Mouse (Mus musculus): ENCODE data around the gene Otof. TPM values are rescaled to one million over a fixed set of nuclear protein-coding genes. Genes with fewer than 3 reads are reported as not detected.

The Otof gene
- polyA plus RNA-seq, 1 experiment from 2014 or later = 0.18 TPM

DNA sequence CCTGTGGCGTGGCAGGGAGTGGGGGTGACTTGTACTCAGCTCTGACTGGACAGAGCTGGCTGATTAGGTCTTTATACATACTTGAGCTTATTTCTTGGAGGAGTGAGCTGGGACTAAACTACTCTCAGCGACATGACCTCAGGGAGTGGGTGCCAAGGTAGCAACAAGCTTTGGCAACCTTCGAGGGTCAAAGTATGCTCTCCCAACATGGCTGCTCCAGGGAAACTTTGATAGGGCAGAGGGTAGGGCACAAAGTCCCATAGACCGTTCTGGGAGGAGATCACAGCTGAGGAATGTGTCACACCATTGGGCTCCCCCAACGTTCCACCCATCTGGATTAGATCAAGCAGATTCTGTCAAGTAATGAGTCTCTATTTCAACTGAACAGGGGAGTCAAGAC lies 22.9 kb upstream of the Otof start:
- ATAC-seq (replicated peaks; ENCODE audit: low FRiP score) (no peak), DNase-seq (ENCODE audit: low spot score) (no peak)
- no peak overlapping the region for H3K4me2 ChIP-seq

DNA sequence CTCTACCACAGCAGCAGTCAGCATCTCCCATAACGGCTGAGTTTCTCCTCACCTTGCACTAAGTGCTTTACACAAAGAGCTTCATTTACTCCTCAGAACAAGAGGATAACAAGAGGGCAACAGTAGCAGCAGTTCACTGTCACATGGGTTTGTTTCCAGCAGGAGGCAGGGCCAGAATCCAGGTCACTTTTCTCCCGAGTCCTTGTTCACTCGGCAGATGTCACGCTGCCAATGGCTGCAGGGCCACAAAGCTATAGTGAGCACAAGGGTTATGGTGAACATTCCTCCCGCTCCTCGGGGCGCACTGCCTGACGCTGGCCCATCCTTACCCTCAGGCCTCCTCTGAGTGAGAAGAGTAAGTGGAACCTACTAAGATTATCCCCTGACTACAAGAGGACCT lies 21.8 kb upstream of the Otof start:
- Histone ChIP-seq H3K4me2 (no peak overlapping the region), H3K36me3 (ENCODE audit: control insufficient read depth, insufficient read depth, low read length) (no peaks in the 10 kb centered on the region), H3K27ac (ENCODE audit: low read depth, low read length) (no peak overlapping the region), H3K4me1 (replicated peaks; ENCODE audit: control insufficient read depth, insufficient read depth, low read length) (no peaks in the 10 kb centered on the region), H3K9me3 (ENCODE audit: control insufficient read depth, low read length) (no peaks in the 10 kb centered on the region), H3K4me3 (ENCODE audit: low read depth, low read length) (no peak overlapping the region), H3K27me3 (replicated peaks; ENCODE audit: control insufficient read depth, insufficient read depth, low read length) (no peaks in the 10 kb centered on the region), H3K9ac (ENCODE audit: low read depth, low read length) (no peak overlapping the region)
- no peak for ATAC-seq (replicated peaks; ENCODE audit: low FRiP score)
- no peak for DNase-seq (ENCODE audit: low spot score)
- WGBS = 79% methylated on average over 8 of the region's 8 CpGs

More for the DNA sequence above, 22.9 kb upstream of the Otof start:
- WGBS = 73% methylated on average over 5 of the region's 5 CpGs
- Histone ChIP-seq H3K36me3 (ENCODE audit: control insufficient read depth, insufficient read depth, low read length) (no peaks in the 10 kb centered on the region), H3K9me3 (ENCODE audit: control insufficient read depth, low read length) (no peaks in the 10 kb centered on the region), H3K4me1 (replicated peaks; ENCODE audit: control insufficient read depth, insufficient read depth, low read length) (no peaks in the 10 kb centered on the region), H3K9ac (ENCODE audit: low read depth, low read length) (no peak overlapping the region), H3K27ac (ENCODE audit: low read depth, low read length) (no peak overlapping the region), H3K27me3 (replicated peaks; ENCODE audit: control insufficient read depth, insufficient read depth, low read length) (no peaks in the 10 kb centered on the region), H3K4me3 (ENCODE audit: low read depth, low read length) (no peak overlapping the region)

DNA sequence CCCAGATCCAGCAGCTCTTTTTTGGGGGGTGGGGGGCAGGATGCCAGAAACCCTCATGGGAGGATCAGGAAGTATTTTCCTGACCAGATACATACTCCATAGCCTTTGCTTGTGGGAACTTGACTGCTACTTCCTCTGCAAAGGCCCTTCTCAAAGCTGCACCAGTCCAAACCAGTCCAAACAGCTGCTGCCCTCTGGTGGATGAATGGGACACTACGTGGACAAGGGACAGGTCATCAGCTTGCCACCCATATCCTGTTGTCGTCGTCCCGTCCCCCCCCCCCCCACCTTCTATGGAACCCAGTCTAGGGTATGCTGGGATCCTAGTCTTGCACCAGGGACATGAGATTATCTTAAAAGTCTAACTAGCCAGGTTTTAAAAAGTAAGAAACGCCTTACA lies 20.6 kb upstream of the Otof start:
- 22% methylated on average over 5 of the region's 5 CpGs for WGBS
- DNase-seq (ENCODE audit: low spot score) (peak; percentile 59), ATAC-seq (replicated peaks; ENCODE audit: low FRiP score) (peak; percentile 36; the same call in 1 of the 2 replicates)
- H3K36me3 ChIP-seq (ENCODE audit: control insufficient read depth, insufficient read depth, low read length) = no peaks in the 10 kb centered on the region
- H3K9me3 ChIP-seq (ENCODE audit: control insufficient read depth, low read length) = no peaks in the 10 kb centered on the region
- H3K27ac ChIP-seq (ENCODE audit: low read depth, low read length) = no peak overlapping the region
- H3K4me3 ChIP-seq (ENCODE audit: low read depth, low read length) = no peak overlapping the region
- H3K4me2 ChIP-seq = no peak overlapping the region
- no peaks in the 10 kb centered on the region for H3K27me3 ChIP-seq (replicated peaks; ENCODE audit: control insufficient read depth, insufficient read depth, low read length)
- no peak overlapping the region for H3K9ac ChIP-seq (ENCODE audit: low read depth, low read length)
- no peaks in the 10 kb centered on the region for H3K4me1 ChIP-seq (replicated peaks; ENCODE audit: control insufficient read depth, insufficient read depth, low read length)

DNA sequence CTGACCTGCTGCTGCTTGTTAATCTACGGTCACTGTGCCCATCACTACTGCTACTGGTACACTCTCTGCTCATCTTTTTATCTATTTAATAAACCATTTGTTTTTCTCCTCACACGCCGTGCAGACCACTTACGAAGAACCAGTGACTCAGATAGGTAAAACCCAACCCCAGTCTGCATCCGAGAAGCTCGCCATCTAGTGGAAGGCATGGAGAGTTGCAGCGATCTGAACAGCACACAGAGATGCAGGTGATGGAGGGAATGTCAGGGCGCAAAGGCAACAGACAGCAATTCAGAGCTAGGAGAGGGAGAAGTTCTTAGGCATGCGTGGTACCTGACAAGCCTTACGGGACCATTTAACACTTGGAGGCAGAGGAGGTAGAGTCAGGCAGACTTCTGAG lies 14.8 kb upstream of the Otof start:
- no peak for DNase-seq (ENCODE audit: low spot score)
- no peak overlapping the region for H3K4me3 ChIP-seq (ENCODE audit: low read depth, low read length)
- no peak overlapping the region for H3K4me2 ChIP-seq
- no peaks in the 10 kb centered on the region for H3K4me1 ChIP-seq (replicated peaks; ENCODE audit: control insufficient read depth, insufficient read depth, low read length)
- H3K27me3 ChIP-seq (replicated peaks; ENCODE audit: control insufficient read depth, insufficient read depth, low read length) = no peaks in the 10 kb centered on the region
- H3K36me3 ChIP-seq (ENCODE audit: control insufficient read depth, insufficient read depth, low read length) = no peaks in the 10 kb centered on the region
- H3K9me3 ChIP-seq (ENCODE audit: control insufficient read depth, low read length) = no peaks in the 10 kb centered on the region
- no peak for ATAC-seq (replicated peaks; ENCODE audit: low FRiP score)
- H3K27ac ChIP-seq (ENCODE audit: low read depth, low read length) = no peak overlapping the region
- no peak overlapping the region for H3K9ac ChIP-seq (ENCODE audit: low read depth, low read length)
- WGBS = 39% methylated on average over 10 of the region's 10 CpGs

DNA sequence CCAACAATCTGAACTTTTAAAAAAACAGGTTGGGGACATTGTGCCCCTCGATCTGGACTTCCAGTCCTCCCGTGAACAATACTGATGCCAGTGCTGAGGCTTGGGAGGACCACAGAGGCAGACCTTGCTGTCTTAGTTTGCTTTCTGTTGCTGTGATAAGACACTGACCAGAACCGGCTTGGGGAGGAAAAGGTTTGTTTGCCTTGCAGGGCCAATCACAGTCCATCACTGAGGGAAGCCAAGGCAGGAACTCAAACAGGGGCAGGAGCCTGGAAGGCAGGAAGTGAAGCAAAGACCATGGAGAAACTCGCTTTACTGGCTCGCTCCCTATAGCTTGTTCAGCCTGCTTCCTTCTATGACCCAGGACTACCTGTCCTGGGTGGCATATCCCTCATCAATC lies 10.4 kb upstream of the Otof start:
- Histone ChIP-seq H3K4me1 (replicated peaks; ENCODE audit: control insufficient read depth, insufficient read depth, low read length) (no peaks in the 10 kb centered on the region), H3K9ac (ENCODE audit: low read depth, low read length) (no peak overlapping the region), H3K36me3 (ENCODE audit: control insufficient read depth, insufficient read depth, low read length) (no peaks in the 10 kb centered on the region), H3K4me2 (no peak overlapping the region), H3K27ac (ENCODE audit: low read depth, low read length) (no peak overlapping the region), H3K9me3 (ENCODE audit: control insufficient read depth, low read length) (no peaks in the 10 kb centered on the region), H3K27me3 (replicated peaks; ENCODE audit: control insufficient read depth, insufficient read depth, low read length) (peaks cover 12% of the 10 kb centered on the region), H3K4me3 (ENCODE audit: low read depth, low read length) (no peak overlapping the region)
- no peak for ATAC-seq (replicated peaks; ENCODE audit: low FRiP score)
- no peak for DNase-seq (ENCODE audit: low spot score)
- 43% methylated on average over 5 of the region's 5 CpGs for WGBS

DNA sequence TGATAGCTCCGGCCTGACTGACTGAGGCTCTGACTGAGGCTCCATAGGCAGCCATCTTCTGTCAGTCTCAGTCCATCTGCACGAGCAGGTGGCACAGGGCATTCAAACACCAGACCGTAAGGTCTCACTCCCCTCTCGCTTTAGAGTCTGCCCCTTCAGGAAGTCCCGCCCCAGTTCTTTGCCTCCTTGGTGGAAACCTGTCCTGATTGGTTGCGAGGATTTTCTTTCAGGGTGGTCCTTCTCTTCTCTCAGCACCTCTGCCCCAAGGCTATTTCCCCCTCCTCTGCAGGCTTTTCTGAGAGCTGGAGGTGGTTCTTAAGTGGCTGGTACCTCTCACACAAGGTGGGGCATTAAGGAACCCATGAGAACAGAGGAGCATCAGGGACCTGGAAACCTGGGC lies 8.7 kb upstream of the Otof start:
- H3K9ac ChIP-seq (ENCODE audit: low read depth, low read length) = no peak overlapping the region
- 56% methylated on average over 6 of the region's 6 CpGs for WGBS
- no peak for ATAC-seq (replicated peaks; ENCODE audit: low FRiP score)

DNA sequence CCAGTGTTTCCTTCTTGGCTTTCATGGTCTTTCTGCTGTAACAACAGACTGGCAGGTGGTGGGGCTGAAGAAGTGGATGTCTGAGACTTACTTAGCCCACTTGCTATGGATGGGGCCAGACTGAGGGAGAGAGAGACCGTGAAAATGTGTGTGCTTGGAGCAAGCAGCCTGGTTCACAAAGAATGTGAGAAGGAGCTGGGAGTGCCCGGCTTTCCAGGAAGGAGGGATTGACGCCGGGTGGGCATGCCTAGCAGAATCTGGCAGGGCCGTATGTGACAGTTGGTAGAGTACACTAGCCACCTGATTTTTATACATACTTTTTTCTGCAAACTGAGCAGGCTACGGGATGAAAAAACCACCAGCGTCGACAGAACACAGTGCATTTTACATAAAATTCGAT lies 4.6 kb upstream of the Otof start:
- no peak overlapping the region for H3K4me3 ChIP-seq (ENCODE audit: low read depth, low read length)
- peak overlapping the region; percentile 16; the same call in 1 of the 2 replicates for H3K4me2 ChIP-seq
- H3K27ac ChIP-seq (ENCODE audit: low read depth, low read length) = no peak overlapping the region
- no peaks in the 10 kb centered on the region for H3K9me3 ChIP-seq (ENCODE audit: control insufficient read depth, low read length)
- WGBS = 40% methylated on average over 9 of the region's 9 CpGs
- no peak overlapping the region for H3K9ac ChIP-seq (ENCODE audit: low read depth, low read length)
- peaks cover 46% of the 10 kb centered on the region for H3K27me3 ChIP-seq (replicated peaks; ENCODE audit: control insufficient read depth, insufficient read depth, low read length)
- no peaks in the 10 kb centered on the region for H3K36me3 ChIP-seq (ENCODE audit: control insufficient read depth, insufficient read depth, low read length)
- DNase-seq (ENCODE audit: low spot score) (no peak), ATAC-seq (replicated peaks; ENCODE audit: low FRiP score) (no peak)
- H3K4me1 ChIP-seq (replicated peaks; ENCODE audit: control insufficient read depth, insufficient read depth, low read length) = no peaks in the 10 kb centered on the region

More for the DNA sequence above, 8.7 kb upstream of the Otof start:
- Histone ChIP-seq H3K4me3 (ENCODE audit: low read depth, low read length) (no peak overlapping the region), H3K27me3 (replicated peaks; ENCODE audit: control insufficient read depth, insufficient read depth, low read length) (peaks cover 29% of the 10 kb centered on the region), H3K4me2 (no peak overlapping the region), H3K4me1 (replicated peaks; ENCODE audit: control insufficient read depth, insufficient read depth, low read length) (no peaks in the 10 kb centered on the region), H3K9me3 (ENCODE audit: control insufficient read depth, low read length) (no peaks in the 10 kb centered on the region), H3K36me3 (ENCODE audit: control insufficient read depth, insufficient read depth, low read length) (no peaks in the 10 kb centered on the region), H3K27ac (ENCODE audit: low read depth, low read length) (no peak overlapping the region)
- no peak for DNase-seq (ENCODE audit: low spot score)

DNA sequence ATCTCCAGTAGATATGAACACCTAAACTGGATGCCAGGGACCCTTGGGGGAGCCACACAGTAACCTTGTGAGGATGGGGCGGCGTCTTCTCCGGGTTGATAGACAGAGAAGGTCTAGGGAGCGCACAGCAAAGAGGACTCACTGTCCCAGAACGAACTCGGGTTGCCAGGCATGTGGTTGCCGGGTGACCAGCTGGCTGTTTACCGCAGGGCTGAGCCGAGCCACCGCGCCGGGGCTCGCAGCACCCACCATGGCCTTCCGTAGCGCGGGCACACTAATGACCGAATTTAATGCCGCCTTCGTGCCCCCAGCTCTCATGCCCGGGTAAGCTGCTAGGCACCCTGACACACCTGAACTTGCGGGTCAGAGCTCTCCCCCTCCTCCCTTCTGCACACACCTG lies 4.1 kb upstream of the Otof start, which contains the start of gene 1700001C02Rik:
TSS of gene 1700001C02Rik (plus strand) at position 187 of the 400 bp plus-strand sequence.
- DNase-seq (ENCODE audit: low spot score) = no peak
- no peaks in the 10 kb centered on the region for H3K36me3 ChIP-seq (ENCODE audit: control insufficient read depth, insufficient read depth, low read length)
- H3K9me3 ChIP-seq (ENCODE audit: control insufficient read depth, low read length) = no peaks in the 10 kb centered on the region
- peak within 1 kb of the TSS; percentile 16; the same call in 1 of the 2 replicates for H3K4me2 ChIP-seq
- H3K9ac ChIP-seq (ENCODE audit: low read depth, low read length) = no peak within 1 kb of the TSS
- no peaks in the 10 kb centered on the region for H3K4me1 ChIP-seq (replicated peaks; ENCODE audit: control insufficient read depth, insufficient read depth, low read length)
- H3K4me3 ChIP-seq (ENCODE audit: low read depth, low read length) = no peak within 1 kb of the TSS
- peaks cover 49% of the 10 kb centered on the region for H3K27me3 ChIP-seq (replicated peaks; ENCODE audit: control insufficient read depth, insufficient read depth, low read length)
- whole genome bisulfite sequencing = 23% methylated on average over 21 of the region's 21 CpGs
- no peak for ATAC-seq (replicated peaks; ENCODE audit: low FRiP score)
- no peak within 1 kb of the TSS for H3K27ac ChIP-seq (ENCODE audit: low read depth, low read length)

DNA sequence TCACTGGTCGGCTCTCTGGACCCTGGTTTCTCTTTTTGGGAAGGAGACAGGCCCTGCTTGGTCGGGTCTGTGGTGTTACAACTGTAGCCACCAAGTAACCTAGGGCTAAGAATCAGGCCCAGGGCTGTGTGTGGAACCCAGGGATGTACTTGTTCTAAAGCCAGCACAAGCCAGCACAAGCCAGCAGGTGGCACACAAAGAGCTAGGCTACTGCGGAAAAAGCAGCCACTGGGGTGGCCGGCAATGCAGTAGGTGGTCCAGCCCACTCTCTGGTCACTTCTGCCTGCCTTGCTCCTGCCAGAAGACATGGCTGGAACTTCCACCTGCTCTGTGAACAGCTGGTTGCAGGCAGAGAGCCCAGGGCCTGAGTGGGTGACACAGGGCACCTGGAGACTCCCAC lies 1.6 kb downstream of the Otof start:
- H3K4me1 ChIP-seq (replicated peaks; ENCODE audit: control insufficient read depth, insufficient read depth, low read length) = no peaks in the 10 kb centered on the region
- no peaks in the 10 kb centered on the region for H3K9me3 ChIP-seq (ENCODE audit: control insufficient read depth, low read length)
- no peaks in the 10 kb centered on the region for H3K36me3 ChIP-seq (ENCODE audit: control insufficient read depth, insufficient read depth, low read length)
- no peak overlapping the region for H3K9ac ChIP-seq (ENCODE audit: low read depth, low read length)
- H3K4me2 ChIP-seq = no peak overlapping the region
- H3K27me3 ChIP-seq (replicated peaks; ENCODE audit: control insufficient read depth, insufficient read depth, low read length) = peaks cover 25% of the 10 kb centered on the region
- no peak overlapping the region for H3K27ac ChIP-seq (ENCODE audit: low read depth, low read length)
- ATAC-seq (replicated peaks; ENCODE audit: low FRiP score) (no peak), DNase-seq (ENCODE audit: low spot score) (no peak)
- H3K4me3 ChIP-seq (ENCODE audit: low read depth, low read length) = no peak overlapping the region
- WGBS = 33% methylated on average over 4 of the region's 4 CpGs

Data from liver, embryonic 11.5 days (tissue).